Mouse (Mus musculus) liver, embryonic 14.5 days (tissue): Measurements from ENCODE around the gene Plekhs1. TPM values are rescaled to one million over a fixed set of nuclear protein-coding genes. Genes with fewer than 3 reads are reported as not detected.
"Not testable (repeated sequence)": the region's sequence is repeated elsewhere in the genome, so short reads cannot be mapped to it uniquely, and the experiment has no call there.

ENCODE experiments used
- ATAC-seq: fragments of 200-750 bp; cut with Nextera tagmentation; 2 replicates; pipeline ENCODE4 v1.8.0; 2017; ENCODE audit warnings: moderate number of reproducible peaks, mild to moderate bottlenecking, moderate library complexity; ENCODE audit not compliant: insufficient read depth
- DNase-seq, 3 experiments: peaks; one replicate each; pipeline ENCODE4 v3.0.0-alpha.2; 2012 to 2013; ENCODE audit warnings: low read depth in 3 of 3, low spot score in 3 of 3
- H3K27ac ChIP-seq: fragments of 300-500 bp; sonication (generic); 2 replicates; pipeline ENCODE4 v1.5.1; 2014; ENCODE audit warnings: moderate library complexity, mild to moderate bottlenecking, control low read depth, inconsistent platforms
- H3K27me3 ChIP-seq: fragments of 300-500 bp; sonication (generic); 2 replicates; pipeline ENCODE4 v1.6.1; 2014; ENCODE audit warnings: mild to moderate bottlenecking, low read length, moderate library complexity; ENCODE audit not compliant: control insufficient read depth, insufficient read depth
- H3K36me3 ChIP-seq: fragments of 300-500 bp; sonication (generic); replicated peaks from 2 replicates; pipeline ENCODE4 v1.6.1; 2014; ENCODE audit warnings: low read depth; ENCODE audit not compliant: control insufficient read depth, insufficient read depth
- H3K4me1 ChIP-seq, 2 experiments: fragments of 200-500 bp in 1 of 2; fragments of 300-500 bp in 1 of 2; sonication (generic) in 1 of 2; replicated peaks; 2 replicates each; pipeline ENCODE4 v1.6.1; 2012 to 2014; ENCODE audit warnings: antibody characterized with exemption in 1 of 2, inconsistent platforms in 1 of 2, low read length in 1 of 2; ENCODE audit not compliant: control insufficient read depth in 2 of 2, insufficient read depth in 2 of 2
- H3K4me2 ChIP-seq: fragments of 300-500 bp; sonication (generic); 2 replicates; pipeline ENCODE4 v1.6.1; 2014; ENCODE audit warnings: low read depth, mild to moderate bottlenecking, control low read depth, moderate library complexity
- H3K4me3 ChIP-seq, 2 experiments: fragments of 200-500 bp in 1 of 2; fragments of 300-500 bp in 1 of 2; sonication (generic) in 1 of 2; 2 replicates each; pipeline ENCODE4 v1.5.1; 2012 to 2014; ENCODE audit warnings: low read depth in 2 of 2, low read length in 2 of 2, mild to moderate bottlenecking in 2 of 2, control low read depth in 1 of 2, inconsistent platforms in 1 of 2, moderate library complexity in 1 of 2; ENCODE audit not compliant: insufficient read depth in 1 of 2
- H3K9ac ChIP-seq: fragments of 300-500 bp; sonication (generic); replicated peaks from 2 replicates; pipeline ENCODE4 v1.6.1; 2014; ENCODE audit warnings: mild to moderate bottlenecking, control low read depth, moderate library complexity
- H3K9me3 ChIP-seq: fragments of 300-500 bp; sonication (generic); 2 replicates; pipeline ENCODE4 v1.6.1; 2016; ENCODE audit warnings: low read length, mixed read lengths; ENCODE audit not compliant: control insufficient read depth
- CTCF ChIP-seq: IDR thresholded peaks from 2 replicates; pipeline ENCODE4 v1.5.1; 2016; ENCODE audit warnings: antibody characterized with exemption, low read depth, control low read depth
- EP300 ChIP-seq: IDR thresholded peaks from 2 replicates; pipeline ENCODE4 v1.6.1; 2016; ENCODE audit warnings: antibody characterized with exemption, low read depth
- WGBS: fragments of 180-500 bp; shearing (Covaris S2); extraction: QIAGEN DNeasy Blood & Tissue Kit; methylation state at CpG from one replicate; pipeline ENCODE4 v1.1.7; 2014; ENCODE audit not compliant: insufficient replicate concordance; 5-methylcytosine and 5-hydroxymethylcytosine counted together
- polyA plus RNA-seq, 2 experiments: library from polyadenylated mRNA; depleted of rRNA in 1 of 2; stranded (reverse) in 1 of 2; unstranded in 1 of 2; fragments of >200 nt; fragmentation: Nextera tagmentation in 1 of 2; extraction: Ambion mirVana in 1 of 2; gene quantifications; 2 replicates each; pipeline versions ENCODE4 v1.2.1 to v1.2.3; 2012 to 2014

The Plekhs1 gene
- polyA plus RNA-seq, 2 experiments, result 0.08 TPM; not detected in 1

GRCm38 (mm10) chr19:56486926-56487325, 25.5 kb downstream of the Plekhs1 start:
- no peaks in the 10 kb centered on the region for H3K9me3 ChIP-seq
- no peaks in the 10 kb centered on the region for H3K36me3 ChIP-seq
- no peak for DNase-seq
- H3K4me2 ChIP-seq, result no peak overlapping the region
- H3K4me3 ChIP-seq, result no peak overlapping the region
- no peak overlapping the region for H3K27ac ChIP-seq
- no peak overlapping the region for H3K9ac ChIP-seq
- H3K4me1 ChIP-seq, result peaks cover 0 to 4% of the 10 kb centered on the region in 2 experiments; a peak in 2 of 4 replicates
- H3K27me3 ChIP-seq, result no peaks in the 10 kb centered on the region
- TF ChIP-seq CTCF (no peak), EP300 (no peak)
- no peak for ATAC-seq
- 54% methylated on average over 7 of the region's 7 CpGs for WGBS

GRCm38 (mm10) chr19:56487339-56487738, 25.9 kb downstream of the Plekhs1 start:
- no peak overlapping the region for H3K4me3 ChIP-seq

GRCm38 (mm10) chr19:56489601-56490000, 28.2 kb downstream of the Plekhs1 start:
- ATAC-seq, result no peak
- WGBS, result 70% methylated on average over 6 of the region's 6 CpGs
- no peak overlapping the region for H3K4me2 ChIP-seq

More at GRCm38 (mm10) chr19:56487339-56487738, 25.9 kb downstream of the Plekhs1 start:
- no peaks in the 10 kb centered on the region for H3K36me3 ChIP-seq
- no peak overlapping the region for H3K27ac ChIP-seq
- no peaks in the 10 kb centered on the region for H3K9me3 ChIP-seq
- peaks cover 0 to 4% of the 10 kb centered on the region in 2 experiments; a peak in 2 of 4 replicates for H3K4me1 ChIP-seq
- no peak for TF ChIP-seq CTCF
- no peak for TF ChIP-seq EP300
- DNase-seq (no peak), ATAC-seq (no peak)
- H3K27me3 ChIP-seq, result no peaks in the 10 kb centered on the region
- no peak overlapping the region for H3K9ac ChIP-seq
- WGBS, result 54% methylated on average over 2 of the region's 2 CpGs
- H3K4me2 ChIP-seq, result no peak overlapping the region

GRCm38 (mm10) chr19:56494157-56494556, 32.7 kb downstream of the Plekhs1 start:
- H3K27ac ChIP-seq, ATAC-seq, H3K9me3 ChIP-seq, H3K4me1 ChIP-seq, H3K9ac ChIP-seq, H3K27me3 ChIP-seq, H3K36me3 ChIP-seq, H3K4me2 ChIP-seq, H3K4me3 ChIP-seq, DNase-seq: not testable (repeated sequence)
- WGBS, result no CpG with 5 or more reads among the region's 2 CpGs

More at GRCm38 (mm10) chr19:56489601-56490000, 28.2 kb downstream of the Plekhs1 start:
- DNase-seq, result no peak
- Histone ChIP-seq H3K9me3 (no peaks in the 10 kb centered on the region), H3K4me1 (peaks cover 0 to 4% of the 10 kb centered on the region in 2 experiments; a peak in 2 of 4 replicates), H3K36me3 (no peaks in the 10 kb centered on the region), H3K27ac (no peak overlapping the region), H3K4me3 (no peak overlapping the region), H3K27me3 (no peaks in the 10 kb centered on the region), H3K9ac (no peak overlapping the region)
- TF ChIP-seq CTCF, result no peak
- TF ChIP-seq EP300, result no peak

GRCm38 (mm10) chr19:56503069-56503468, 41.6 kb downstream of the Plekhs1 start:
- H3K4me3 ChIP-seq, H3K27me3 ChIP-seq, H3K9ac ChIP-seq, H3K4me2 ChIP-seq, H3K9me3 ChIP-seq, H3K27ac ChIP-seq, DNase-seq, H3K36me3 ChIP-seq, H3K4me1 ChIP-seq: not testable (repeated sequence)
- ATAC-seq, result peak; percentile 39; the same call in 1 of the 2 replicates
- WGBS, result no CpG with 5 or more reads among the region's 5 CpGs

GRCm38 (mm10) chr19:56503525-56503924, 42.1 kb downstream of the Plekhs1 start:
- not testable (repeated sequence) for H3K4me1 ChIP-seq, H3K4me2 ChIP-seq, H3K27me3 ChIP-seq, H3K4me3 ChIP-seq, H3K9ac ChIP-seq, ATAC-seq, DNase-seq, H3K9me3 ChIP-seq, H3K27ac ChIP-seq, H3K36me3 ChIP-seq
- WGBS, result no CpG with 5 or more reads among the region's 5 CpGs

- H3K36me3 ChIP-seq, H3K9me3 ChIP-seq, H3K4me3 ChIP-seq, DNase-seq, H3K27ac ChIP-seq, ATAC-seq, H3K4me1 ChIP-seq, H3K9ac ChIP-seq, H3K27me3 ChIP-seq, H3K4me2 ChIP-seq: not testable (repeated sequence)
- no CpG with 5 or more reads among the region's 4 CpGs for WGBS
These were observed 49.8 kb downstream of the Plekhs1 start for GRCm38 (mm10) chr19:56511207-56511606.

- H3K4me3 ChIP-seq, H3K36me3 ChIP-seq, H3K9me3 ChIP-seq, DNase-seq, H3K4me1 ChIP-seq, H3K27me3 ChIP-seq, ATAC-seq, H3K4me2 ChIP-seq, H3K27ac ChIP-seq, H3K9ac ChIP-seq: not testable (repeated sequence)
- WGBS, result no CpG with 5 or more reads among the region's 2 CpGs
These were observed 52.1 kb downstream of the Plekhs1 start for GRCm38 (mm10) chr19:56513527-56513926.
